Mouse (Mus musculus): ENCODE data around the gene Osbpl5. TPM values are rescaled to one million over a fixed set of nuclear protein-coding genes. Genes with fewer than 3 reads are reported as not detected.
A peak's percentile ranks its signal among the peaks of the same experiment; 100 is the strongest.

Gene Osbpl5
- polyA plus RNA-seq, 1 experiment from 2014 or later: 26.4 TPM

DNA sequence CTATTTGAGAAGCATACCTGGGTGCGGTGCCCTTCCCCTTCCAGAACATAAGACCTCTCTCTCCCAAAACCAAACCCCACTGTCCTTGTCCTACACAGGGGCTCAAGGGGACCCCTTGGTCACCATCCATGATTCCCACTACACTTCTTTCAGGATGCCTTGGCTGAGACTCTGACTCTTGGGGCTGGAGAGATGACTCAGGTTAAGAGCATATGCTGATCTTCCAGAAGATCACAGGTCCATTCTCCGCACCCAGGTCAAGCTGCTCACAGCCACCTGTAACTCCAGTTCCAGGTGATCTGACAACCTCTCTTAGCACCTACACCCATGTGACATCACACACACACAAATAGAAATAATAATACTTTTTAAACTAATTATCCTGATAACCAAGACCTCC, 16.1 kb downstream of the Osbpl5 start:
- Histone ChIP-seq H3K9ac (ENCODE audit: low read depth, low read length) (peak overlapping the region; percentile 87), H3K36me3 (ENCODE audit: control insufficient read depth, insufficient read depth, low read length) (no peaks in the 10 kb centered on the region), H3K4me1 (ENCODE audit: control insufficient read depth, insufficient read depth, low read length) (peaks cover 30% of the 10 kb centered on the region), H3K9me3 (ENCODE audit: control insufficient read depth, low read length) (no peaks in the 10 kb centered on the region), H3K4me2 (ENCODE audit: low read depth, low read length) (peak overlapping the region; percentile 91), H3K4me3 (ENCODE audit: low read length) (peak overlapping the region; percentile 82), H3K27me3 (replicated peaks; ENCODE audit: control insufficient read depth, insufficient read depth, low read length) (no peaks in the 10 kb centered on the region), H3K27ac (ENCODE audit: low read length) (0 out of 2 replicates have a peak overlapping the region, but pooled peaks have one; percentile 87)
- 30% methylated on average over 2 of the region's 2 CpGs for WGBS
- ATAC-seq: peak; percentile 34

DNA sequence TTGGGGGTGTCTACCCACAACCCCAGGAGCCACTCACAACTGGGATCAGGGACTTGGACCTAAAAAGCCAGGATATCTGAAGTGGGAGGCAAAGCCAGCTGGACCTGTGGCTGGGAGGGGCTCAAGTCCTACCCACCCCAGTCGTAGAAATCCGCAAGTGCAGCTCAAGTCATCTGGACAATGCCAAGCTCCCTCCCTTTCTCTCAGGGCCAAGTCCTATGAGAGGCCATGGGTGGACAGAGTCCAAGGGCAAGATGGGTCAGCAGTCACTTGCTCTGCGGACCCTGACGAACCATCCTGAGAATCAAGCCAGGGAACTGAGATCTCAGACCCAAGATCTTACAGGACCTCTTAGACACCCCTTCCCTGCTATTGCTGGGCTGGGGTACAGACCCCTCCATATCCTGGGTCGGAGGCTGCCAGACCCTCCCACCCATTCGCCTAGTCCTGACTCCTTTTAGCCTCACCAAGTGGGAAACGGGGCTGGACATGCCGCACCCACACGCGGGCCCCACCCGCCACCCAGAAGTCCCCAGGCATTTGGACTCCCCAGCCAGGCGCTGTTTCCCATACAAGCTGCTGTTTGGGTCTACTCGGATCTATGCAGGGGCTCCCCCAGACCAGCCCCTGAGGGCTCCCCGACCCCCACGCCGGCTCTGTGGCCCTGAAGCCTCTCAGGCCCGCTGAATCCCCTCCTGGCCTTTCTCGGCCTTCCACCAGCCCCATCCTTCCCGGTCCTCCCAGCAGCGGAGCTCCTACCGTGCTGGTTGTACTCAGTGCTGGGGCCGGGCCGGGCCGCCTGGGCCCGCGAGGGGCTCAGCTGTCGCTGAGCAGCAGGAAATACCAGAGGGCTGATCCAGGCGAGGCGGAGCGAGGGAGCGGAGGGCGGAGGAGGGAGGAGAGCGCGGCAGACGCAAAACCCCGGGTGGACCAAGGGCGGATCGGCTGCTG, 17.0 kb downstream of the Osbpl5 start:
- 2% methylated on average over 38 of the region's 38 CpGs for WGBS
- peak overlapping the region; percentile 87 for H3K27ac ChIP-seq (ENCODE audit: low read length)
- peak overlapping the region; percentile 82 for H3K4me3 ChIP-seq (ENCODE audit: low read length)
- H3K4me1 ChIP-seq (ENCODE audit: control insufficient read depth, insufficient read depth, low read length): peaks cover 30% of the 10 kb centered on the region
- no peaks in the 10 kb centered on the region for H3K9me3 ChIP-seq (ENCODE audit: control insufficient read depth, low read length)
- no peaks in the 10 kb centered on the region for H3K27me3 ChIP-seq (replicated peaks; ENCODE audit: control insufficient read depth, insufficient read depth, low read length)
- no peaks in the 10 kb centered on the region for H3K36me3 ChIP-seq (ENCODE audit: control insufficient read depth, insufficient read depth, low read length)
- peak overlapping the region; percentile 87 for H3K9ac ChIP-seq (ENCODE audit: low read depth, low read length)
- ATAC-seq: peak; percentile 95
- H3K4me2 ChIP-seq (ENCODE audit: low read depth, low read length): peak overlapping the region; percentile 91

DNA sequence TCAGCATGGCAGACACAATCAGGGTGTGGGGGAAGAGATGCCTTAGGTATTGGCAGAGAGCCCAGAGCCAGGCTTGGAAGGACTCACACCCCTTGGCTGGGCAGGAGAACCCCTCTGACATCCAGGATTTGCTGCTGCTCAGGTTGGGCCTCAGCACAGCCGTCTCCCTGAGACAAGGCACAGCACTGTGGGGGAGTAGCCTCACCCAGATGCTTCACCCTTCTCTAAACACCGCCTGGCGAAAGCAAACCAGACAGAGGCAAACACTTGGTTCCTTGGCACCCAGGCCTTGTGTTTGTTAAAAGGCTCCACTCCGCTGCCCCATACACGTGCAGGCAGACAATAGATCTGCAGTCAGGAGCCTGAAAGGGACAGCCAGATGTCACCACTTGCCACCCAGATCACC, 18.2 kb downstream of the Osbpl5 start:
- Histone ChIP-seq H3K27me3 (replicated peaks; ENCODE audit: control insufficient read depth, insufficient read depth, low read length) (no peaks in the 10 kb centered on the region), H3K4me3 (ENCODE audit: low read length) (peak overlapping the region; percentile 82), H3K4me2 (ENCODE audit: low read depth, low read length) (peak overlapping the region; percentile 91), H3K36me3 (ENCODE audit: control insufficient read depth, insufficient read depth, low read length) (no peaks in the 10 kb centered on the region), H3K4me1 (ENCODE audit: control insufficient read depth, insufficient read depth, low read length) (peaks cover 30% of the 10 kb centered on the region), H3K9me3 (ENCODE audit: control insufficient read depth, low read length) (no peaks in the 10 kb centered on the region), H3K27ac (ENCODE audit: low read length) (peak overlapping the region; percentile 87; the same call in 1 of the 2 replicates), H3K9ac (ENCODE audit: low read depth, low read length) (peak overlapping the region; percentile 87; the same call in 1 of the 2 replicates)
- ATAC-seq: peak; percentile 31; the same call in 1 of the 2 replicates
- 29% methylated on average over 5 of the region's 5 CpGs for WGBS

DNA sequence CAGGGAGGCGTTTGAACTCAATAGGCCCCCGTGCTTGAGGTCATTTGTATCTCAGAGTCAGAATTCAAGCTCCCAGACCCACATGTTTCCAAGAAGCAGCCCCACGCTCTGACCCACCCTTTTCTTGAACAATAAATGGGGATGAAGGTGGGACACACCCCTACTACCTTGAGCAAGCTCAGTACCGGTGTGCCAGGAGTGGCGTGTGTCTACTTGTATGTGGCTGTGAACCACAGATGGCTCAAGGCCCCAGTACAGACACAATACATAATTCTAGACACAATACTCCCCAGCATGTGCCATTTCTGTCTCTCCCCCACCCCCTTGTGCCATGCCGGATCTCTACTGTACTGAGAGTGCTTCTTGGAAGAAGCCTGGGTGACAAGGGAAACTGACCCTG, 18.6 kb downstream of the Osbpl5 start:
- H3K4me1 ChIP-seq (ENCODE audit: control insufficient read depth, insufficient read depth, low read length): peaks cover 30% of the 10 kb centered on the region
- no peaks in the 10 kb centered on the region for H3K36me3 ChIP-seq (ENCODE audit: control insufficient read depth, insufficient read depth, low read length)
- no peaks in the 10 kb centered on the region for H3K9me3 ChIP-seq (ENCODE audit: control insufficient read depth, low read length)
- H3K4me2 ChIP-seq (ENCODE audit: low read depth, low read length): peak overlapping the region; percentile 91
- WGBS: 50% methylated on average over 6 of the region's 6 CpGs
- H3K4me3 ChIP-seq (ENCODE audit: low read length): no peak overlapping the region
- H3K9ac ChIP-seq (ENCODE audit: low read depth, low read length): no peak overlapping the region
- H3K27ac ChIP-seq (ENCODE audit: low read length): 0 out of 2 replicates have a peak overlapping the region, but pooled peaks have one; percentile 87
- H3K27me3 ChIP-seq (replicated peaks; ENCODE audit: control insufficient read depth, insufficient read depth, low read length): no peaks in the 10 kb centered on the region
- no peak for ATAC-seq

DNA sequence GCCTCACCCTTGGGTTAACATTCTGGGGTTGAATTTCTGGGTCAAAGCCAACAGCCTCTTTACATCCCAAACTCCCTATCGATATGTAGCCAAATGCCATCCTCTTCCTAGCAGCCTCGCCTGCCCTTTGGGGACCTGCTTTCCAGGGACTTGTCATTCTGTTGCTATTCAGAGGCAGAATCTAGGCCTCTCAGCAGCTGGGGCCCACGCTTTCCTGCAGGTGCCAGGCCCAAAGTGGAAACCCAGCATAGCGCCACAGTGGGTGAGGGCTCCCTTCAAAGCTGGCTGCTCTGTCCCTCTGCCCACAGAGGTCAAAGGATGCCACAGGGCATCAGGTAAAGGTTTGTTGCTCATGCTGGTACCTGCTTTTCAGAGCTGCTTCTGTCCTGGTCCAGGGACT, 23.0 kb downstream of the Osbpl5 start:
- ATAC-seq: no peak
- no peak overlapping the region for H3K4me2 ChIP-seq (ENCODE audit: low read depth, low read length)
- H3K9me3 ChIP-seq (ENCODE audit: control insufficient read depth, low read length): no peaks in the 10 kb centered on the region
- H3K9ac ChIP-seq (ENCODE audit: low read depth, low read length): no peak overlapping the region
- no peaks in the 10 kb centered on the region for H3K27me3 ChIP-seq (replicated peaks; ENCODE audit: control insufficient read depth, insufficient read depth, low read length)
- no peak overlapping the region for H3K4me3 ChIP-seq (ENCODE audit: low read length)
- 95% methylated on average over 4 of the region's 4 CpGs for WGBS
- H3K27ac ChIP-seq (ENCODE audit: low read length): no peak overlapping the region
- H3K36me3 ChIP-seq (ENCODE audit: control insufficient read depth, insufficient read depth, low read length): no peaks in the 10 kb centered on the region
- H3K4me1 ChIP-seq (ENCODE audit: control insufficient read depth, insufficient read depth, low read length): peaks cover 14% of the 10 kb centered on the region

DNA sequence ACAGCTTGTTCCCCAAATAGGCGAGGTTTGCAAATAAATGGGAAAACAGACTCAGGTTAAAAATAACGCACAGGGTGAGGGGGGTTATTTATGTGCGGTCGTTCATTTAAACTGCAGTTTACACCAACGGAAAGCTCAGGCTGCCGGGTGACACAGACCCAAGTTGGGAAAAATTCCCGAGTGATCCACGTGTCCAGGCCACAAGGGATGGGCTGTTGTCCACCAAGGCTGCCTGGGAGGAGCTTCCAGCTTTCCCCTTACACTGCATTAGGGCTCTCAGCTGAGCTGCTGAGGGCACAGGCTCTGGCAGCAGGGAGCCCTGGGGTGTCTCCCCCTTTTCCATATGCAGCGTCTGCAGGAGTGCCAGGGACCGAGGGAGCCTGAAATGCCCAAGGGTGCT, 26.9 kb downstream of the Osbpl5 start:
- ATAC-seq: peak; percentile 46; the same call in 1 of the 2 replicates
- H3K4me1 ChIP-seq (ENCODE audit: control insufficient read depth, insufficient read depth, low read length): no peaks in the 10 kb centered on the region; the same call in 1 of the 2 replicates
- no peaks in the 10 kb centered on the region for H3K27me3 ChIP-seq (replicated peaks; ENCODE audit: control insufficient read depth, insufficient read depth, low read length)
- no peak overlapping the region for H3K4me3 ChIP-seq (ENCODE audit: low read length)
- H3K9ac ChIP-seq (ENCODE audit: low read depth, low read length): peak overlapping the region; percentile 30; the same call in 1 of the 2 replicates
- no peak overlapping the region for H3K4me2 ChIP-seq (ENCODE audit: low read depth, low read length)
- whole genome bisulfite sequencing: 62% methylated on average over 10 of the region's 10 CpGs
- no peaks in the 10 kb centered on the region for H3K36me3 ChIP-seq (ENCODE audit: control insufficient read depth, insufficient read depth, low read length)
- H3K9me3 ChIP-seq (ENCODE audit: control insufficient read depth, low read length): no peaks in the 10 kb centered on the region
- no peak overlapping the region for H3K27ac ChIP-seq (ENCODE audit: low read length)

DNA sequence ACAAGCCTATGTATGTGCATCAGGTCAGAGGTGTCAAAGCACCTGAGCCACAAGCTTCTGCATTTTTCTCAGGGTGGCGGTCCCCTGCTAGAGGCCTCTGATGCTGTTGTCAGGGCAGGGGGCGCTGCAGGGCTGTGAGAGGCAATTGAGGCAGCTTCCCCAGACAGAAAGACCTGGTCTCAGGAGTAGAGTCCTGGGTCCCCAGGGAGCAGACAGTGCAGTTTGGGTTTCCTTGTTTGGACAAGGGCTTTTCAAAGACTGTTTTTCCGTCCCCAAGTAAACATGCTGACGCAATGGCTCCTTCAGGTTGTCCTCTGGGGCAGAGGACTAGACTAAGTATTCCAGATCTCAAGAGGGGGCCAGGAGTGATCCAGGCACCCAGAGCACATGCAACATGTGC, 30.4 kb downstream of the Osbpl5 start:
- no peak for ATAC-seq
- H3K4me3 ChIP-seq (ENCODE audit: low read length): no peak overlapping the region
- no peaks in the 10 kb centered on the region for H3K36me3 ChIP-seq (ENCODE audit: control insufficient read depth, insufficient read depth, low read length)
- no peaks in the 10 kb centered on the region for H3K27me3 ChIP-seq (replicated peaks; ENCODE audit: control insufficient read depth, insufficient read depth, low read length)
- H3K4me1 ChIP-seq (ENCODE audit: control insufficient read depth, insufficient read depth, low read length): peaks cover 5% of the 10 kb centered on the region
- no peaks in the 10 kb centered on the region for H3K9me3 ChIP-seq (ENCODE audit: control insufficient read depth, low read length)
- whole genome bisulfite sequencing: 73% methylated on average over 4 of the region's 4 CpGs
- H3K4me2 ChIP-seq (ENCODE audit: low read depth, low read length): no peak overlapping the region
- no peak overlapping the region for H3K27ac ChIP-seq (ENCODE audit: low read length)
- H3K9ac ChIP-seq (ENCODE audit: low read depth, low read length): no peak overlapping the region

DNA sequence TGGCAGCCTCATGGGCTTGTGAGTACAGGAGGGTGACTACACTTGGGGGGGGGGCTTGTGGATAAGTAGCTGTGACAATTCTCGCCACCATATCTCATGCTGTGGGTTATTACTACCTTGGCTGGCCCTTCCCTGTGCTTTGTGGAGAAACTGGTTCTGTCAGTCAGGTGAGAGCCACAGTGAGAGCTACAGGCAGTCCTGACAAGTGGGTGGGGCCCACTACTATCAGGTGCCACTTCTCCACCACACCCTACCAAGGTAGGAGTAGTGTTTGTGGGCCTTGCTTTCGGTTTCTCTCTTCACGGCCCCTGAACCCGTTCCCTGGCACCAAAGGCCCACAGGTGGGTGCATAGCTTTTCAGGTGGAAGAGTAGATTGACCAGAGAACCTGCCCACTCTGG, 32.9 kb downstream of the Osbpl5 start:
- H3K9me3 ChIP-seq (ENCODE audit: control insufficient read depth, low read length): no peaks in the 10 kb centered on the region
- H3K36me3 ChIP-seq (ENCODE audit: control insufficient read depth, insufficient read depth, low read length): no peaks in the 10 kb centered on the region
- no peaks in the 10 kb centered on the region for H3K27me3 ChIP-seq (replicated peaks; ENCODE audit: control insufficient read depth, insufficient read depth, low read length)
- peak overlapping the region; percentile 42 for H3K4me2 ChIP-seq (ENCODE audit: low read depth, low read length)
- peak overlapping the region; percentile 33 for H3K4me3 ChIP-seq (ENCODE audit: low read length)
- WGBS: 54% methylated on average over 4 of the region's 4 CpGs
- peak overlapping the region; percentile 59 for H3K9ac ChIP-seq (ENCODE audit: low read depth, low read length)
- peak; percentile 98 for ATAC-seq
- peaks cover 8% of the 10 kb centered on the region for H3K4me1 ChIP-seq (ENCODE audit: control insufficient read depth, insufficient read depth, low read length)
- peak overlapping the region; percentile 74 for H3K27ac ChIP-seq (ENCODE audit: low read length)

DNA sequence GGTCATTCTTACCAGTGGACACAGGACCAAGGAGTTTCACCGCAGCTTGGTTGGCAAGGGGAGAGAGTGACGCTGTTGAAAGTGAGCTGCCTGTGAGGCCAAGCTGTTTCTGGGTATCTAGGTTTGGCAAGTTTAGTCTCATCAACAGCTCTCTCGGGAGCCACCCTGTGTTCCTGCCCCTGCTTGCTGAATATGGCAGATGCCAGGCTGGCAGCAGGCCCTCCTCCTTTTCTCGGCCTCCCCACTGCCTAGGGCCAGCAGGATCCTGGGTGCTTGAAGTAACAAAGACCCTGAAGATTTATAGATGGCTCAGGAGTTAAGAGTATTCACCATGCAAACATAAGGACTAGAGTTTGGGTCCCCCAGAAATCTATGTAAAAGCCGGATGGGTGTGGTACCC, 34.1 kb downstream of the Osbpl5 start:
- Histone ChIP-seq H3K9me3 (ENCODE audit: control insufficient read depth, low read length) (no peaks in the 10 kb centered on the region), H3K9ac (ENCODE audit: low read depth, low read length) (no peak overlapping the region), H3K27ac (ENCODE audit: low read length) (no peak overlapping the region), H3K36me3 (ENCODE audit: control insufficient read depth, insufficient read depth, low read length) (no peaks in the 10 kb centered on the region), H3K4me1 (ENCODE audit: control insufficient read depth, insufficient read depth, low read length) (peaks cover 8% of the 10 kb centered on the region), H3K4me3 (ENCODE audit: low read length) (no peak overlapping the region), H3K27me3 (replicated peaks; ENCODE audit: control insufficient read depth, insufficient read depth, low read length) (no peaks in the 10 kb centered on the region), H3K4me2 (ENCODE audit: low read depth, low read length) (no peak overlapping the region)
- no peak for ATAC-seq
- WGBS: 84% methylated on average over 5 of the region's 5 CpGs
